ENCODE assay signal across 15 mouse cellular contexts in genomic region chr4:104555408-104555807, GRCm38 (mm10).
A peak's percentile ranks its signal among the peaks of the same experiment; 100 is the strongest.
DNase-seq lines count a peak whose midpoint lies in the region; ATAC-seq and TF ChIP-seq lines count a peak whose summit lies in the region.
"Had no signal": no experiment of that assay in that cellular context is flagged by ENCODE, and none has a peak within 500 bp of the region (broad histone marks: within the 10 kb centered on the region; RNA-seq: fewer than 3 reads in every experiment).

No protein-coding gene starts in this region.

- no peak overlapping the region for H3K9ac ChIP-seq in hindbrain, embryonic 12.5 days

- POLR2A ChIA-PET in Patski (lab: Charles Lee), result no interaction called here

- H3K27ac ChIP-seq in hindbrain, embryonic 10.5 days, result 0 out of 2 replicates have a peak overlapping the region, but pooled peaks have one; percentile 45
- H3K27ac ChIP-seq in hindbrain, embryonic 12.5 days, result no peak overlapping the region

- CTCF ChIA-PET in Patski (lab: Charles Lee), result no interaction called here

- peak; percentile 50 for DNase-seq in hindbrain, embryonic 10.5 days (ENCODE audit: low spot score)
- DNase-seq in Patski (ENCODE audit: low read depth, low spot score), result peak; percentile 83
- peak; percentile 36 for DNase-seq in forelimb bud, embryonic 11.5 days (ENCODE audit: low read depth, low spot score)
- peak; percentile 40 to 49 for DNase-seq in kidney, postnatal 4 days
- no peak for DNase-seq in adrenal gland, postnatal 4 days (ENCODE audit: low spot score in 2 of 2)
- no peak for DNase-seq in urinary bladder, postnatal 14 days (ENCODE audit: low spot score)
- no peak for DNase-seq in cerebellum, adult 9-11 months
- DNase-seq: gastrocnemius, postnatal 14 days; liver; lung, postnatal 14 days; thymus, postnatal 25 days had no signal

- H3K9me3 ChIP-seq in hindbrain, embryonic 10.5 days, result no peaks in the 10 kb centered on the region
- H3K9me3 ChIP-seq in hindbrain, embryonic 12.5 days (replicated peaks), result no peaks in the 10 kb centered on the region

- no peaks in the 10 kb centered on the region for H3K36me3 ChIP-seq in hindbrain, embryonic 10.5 days
- H3K36me3 ChIP-seq in hindbrain, embryonic 12.5 days, result no peaks in the 10 kb centered on the region
- H3K36me3 ChIP-seq: G1E had no signal

- H3K4me3 ChIP-seq in hindbrain, embryonic 10.5 days, result no peak overlapping the region
- no peak overlapping the region for H3K4me3 ChIP-seq in hindbrain, embryonic 12.5 days

- no peak for ATAC-seq in hindbrain, embryonic 12.5 days (ENCODE audit: low FRiP score)
- ATAC-seq in Patski, result peak; percentile 98
- ATAC-seq: forebrain, embryonic 14.5 days; inflammation-experienced regulatory T-cells, adult 6 months had no signal

- peaks cover 40% of the 10 kb centered on the region for H3K4me1 ChIP-seq in hindbrain, embryonic 10.5 days (replicated peaks)
- H3K4me1 ChIP-seq in hindbrain, embryonic 12.5 days, result peaks cover 13% of the 10 kb centered on the region

- WGBS in hindbrain, embryonic 10.5 days, result 57% methylated on average over 2 of the region's 2 CpGs
- 36% methylated on average over 2 of the region's 2 CpGs for WGBS in hindbrain, embryonic 12.5 days

- in situ Hi-C loops in Patski (cut with MboI; ENCODE audit: low pct_unique_long_range_greater_than_20kb), result no loop called here

- TF ChIP-seq CTCF in Patski (IDR thresholded peaks at IDR 0.05), result no peak

- H3K27me3 ChIP-seq in hindbrain, embryonic 10.5 days (ENCODE audit: insufficient read depth, poor library complexity, severe bottlenecking), result 0 out of 2 replicates have a peak, but pooled peaks cover 4% of the 10 kb centered on the region
- H3K27me3 ChIP-seq in hindbrain, embryonic 12.5 days, result no peaks in the 10 kb centered on the region
- H3K27me3 ChIP-seq in Patski, result no peaks in the 10 kb centered on the region

- no peak overlapping the region for H3K4me2 ChIP-seq in hindbrain, embryonic 12.5 days (replicated peaks)

Comparison
In these comparisons a context has a peak if more than half of its experiments do, and no peak if none do; other contexts are left out.
1. DNase-seq: peak in hindbrain, embryonic 10.5 days (single experiment), Patski (single experiment), forelimb bud, embryonic 11.5 days (single experiment) and kidney, postnatal 4 days (2 of 2); none in adrenal gland, postnatal 4 days (0 of 2), urinary bladder, postnatal 14 days (single experiment) and cerebellum, adult 9-11 months (single experiment).